Mouse (Mus musculus): ENCODE measurements at regions not wholly inside any gene's neighbourhood (a gene's known extent, or its start where the extent isn't known, plus 50 kb on each side); places are given as distances from the start of the nearest gene placed in this dataset.

DNA sequence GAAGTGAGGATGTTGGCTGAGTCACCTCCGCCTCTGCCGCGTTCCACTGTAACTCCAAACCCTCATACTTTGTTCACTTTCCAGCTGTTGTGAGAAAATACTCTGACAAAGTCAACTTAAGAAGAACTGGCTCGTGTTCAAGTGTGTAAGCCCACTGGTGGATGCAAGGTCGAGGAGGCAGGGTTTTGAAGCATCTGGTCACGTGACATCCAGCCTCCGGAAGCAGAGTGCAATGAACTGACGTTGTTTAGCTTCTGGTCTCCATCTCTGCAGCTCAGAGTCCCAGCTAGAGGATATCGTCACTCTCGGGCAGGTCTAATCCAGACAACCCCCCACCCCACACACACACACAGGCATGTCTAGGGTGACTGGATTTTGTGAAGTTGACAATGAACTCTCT is 140.1 kb downstream of the Kcnk1 start:
- Histone ChIP-seq H3K27ac (replicated peaks; ENCODE audit: low read depth, low read length) (no peak overlapping the region), H3K9ac (ENCODE audit: low read depth, low read length, severe bottlenecking) (no peak overlapping the region), H3K4me1 (ENCODE audit: control insufficient read depth, insufficient read depth, low read length) (no peaks in the 10 kb centered on the region), H3K27me3 (ENCODE audit: control insufficient read depth, insufficient read depth, low read length) (peaks cover 25% of the 10 kb centered on the region), H3K36me3 (ENCODE audit: control insufficient read depth, insufficient read depth, low read length) (no peaks in the 10 kb centered on the region), H3K9me3 (ENCODE audit: control insufficient read depth, low read length) (no peaks in the 10 kb centered on the region), H3K4me3 (replicated peaks; ENCODE audit: low read length) (no peak overlapping the region), H3K4me2 (replicated peaks; ENCODE audit: low read depth, low read length, severe bottlenecking) (no peak overlapping the region)
- TF ChIP-seq POLR2A (IDR thresholded peaks at IDR 0.05; ENCODE audit: borderline replicate concordance, extremely low read depth, insufficient read depth, insufficient read length): no peak
- 70% methylated on average over 10 of the region's 10 CpGs for WGBS
- no peak for ATAC-seq (ENCODE audit: low FRiP score, low read depth)
- DNase-seq (ENCODE audit: low spot score): no peak

DNA sequence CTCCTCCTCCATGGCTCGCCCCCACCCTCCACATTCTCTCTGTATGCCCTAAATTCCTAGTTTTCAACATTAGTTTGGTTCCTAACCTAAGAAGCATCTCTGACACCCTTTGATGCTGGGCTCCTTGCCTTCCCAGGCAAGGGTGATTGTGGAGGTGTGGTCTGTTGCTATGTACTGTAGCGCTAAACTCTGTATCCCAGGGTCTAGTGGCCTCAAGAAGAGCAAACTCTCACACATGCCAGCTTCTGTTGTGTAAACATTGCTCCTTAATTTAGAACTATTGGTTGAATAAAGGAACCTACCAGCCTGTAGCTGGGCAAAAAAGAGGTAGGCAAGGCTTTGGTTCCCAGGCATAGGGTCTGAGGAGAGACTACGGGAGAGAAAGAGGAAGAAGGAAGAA is 140.6 kb downstream of the Kcnk1 start:
- Histone ChIP-seq H3K4me1 (ENCODE audit: control insufficient read depth, insufficient read depth, low read length) (no peaks in the 10 kb centered on the region), H3K4me3 (replicated peaks; ENCODE audit: low read length) (no peak overlapping the region), H3K9me3 (ENCODE audit: control insufficient read depth, low read length) (no peaks in the 10 kb centered on the region), H3K27ac (replicated peaks; ENCODE audit: low read depth, low read length) (no peak overlapping the region), H3K9ac (ENCODE audit: low read depth, low read length, severe bottlenecking) (no peak overlapping the region), H3K36me3 (ENCODE audit: control insufficient read depth, insufficient read depth, low read length) (no peaks in the 10 kb centered on the region), H3K4me2 (replicated peaks; ENCODE audit: low read depth, low read length, severe bottlenecking) (no peak overlapping the region), H3K27me3 (ENCODE audit: control insufficient read depth, insufficient read depth, low read length) (peaks cover 25% of the 10 kb centered on the region)
- WGBS: 90% methylated on average over 3 of the region's 3 CpGs
- no peak for TF ChIP-seq POLR2A (IDR thresholded peaks at IDR 0.05; ENCODE audit: borderline replicate concordance, extremely low read depth, insufficient read depth, insufficient read length)
- ATAC-seq (ENCODE audit: low FRiP score, low read depth) (no peak), DNase-seq (ENCODE audit: low spot score) (no peak)

GRCm38 (mm10) chr8:126136946-126137345 is 142.0 kb downstream of the Kcnk1 start:
- Histone ChIP-seq H3K4me1 (ENCODE audit: control insufficient read depth, insufficient read depth, low read length) (no peaks in the 10 kb centered on the region), H3K27me3 (ENCODE audit: control insufficient read depth, insufficient read depth, low read length) (peaks cover 29% of the 10 kb centered on the region), H3K9me3 (ENCODE audit: control insufficient read depth, low read length) (no peaks in the 10 kb centered on the region), H3K4me3 (replicated peaks; ENCODE audit: low read length) (no peak overlapping the region), H3K36me3 (ENCODE audit: control insufficient read depth, insufficient read depth, low read length) (no peaks in the 10 kb centered on the region), H3K9ac (ENCODE audit: low read depth, low read length, severe bottlenecking) (no peak overlapping the region), H3K27ac (replicated peaks; ENCODE audit: low read depth, low read length) (no peak overlapping the region), H3K4me2 (replicated peaks; ENCODE audit: low read depth, low read length, severe bottlenecking) (no peak overlapping the region)
- 87% methylated on average over 3 of the region's 3 CpGs for WGBS
- DNase-seq (ENCODE audit: low spot score) (no peak), ATAC-seq (ENCODE audit: low FRiP score, low read depth) (no peak)
- no peak for TF ChIP-seq POLR2A (IDR thresholded peaks at IDR 0.05; ENCODE audit: borderline replicate concordance, extremely low read depth, insufficient read depth, insufficient read length)

- no peak for TF ChIP-seq POLR2A (IDR thresholded peaks at IDR 0.05; ENCODE audit: borderline replicate concordance, extremely low read depth, insufficient read depth, insufficient read length)
- no peak for DNase-seq (ENCODE audit: low spot score)
- Histone ChIP-seq H3K9ac (ENCODE audit: low read depth, low read length, severe bottlenecking) (no peak overlapping the region), H3K27me3 (ENCODE audit: control insufficient read depth, insufficient read depth, low read length) (peaks cover 29% of the 10 kb centered on the region), H3K27ac (replicated peaks; ENCODE audit: low read depth, low read length) (no peak overlapping the region), H3K4me1 (ENCODE audit: control insufficient read depth, insufficient read depth, low read length) (no peaks in the 10 kb centered on the region), H3K4me2 (replicated peaks; ENCODE audit: low read depth, low read length, severe bottlenecking) (no peak overlapping the region), H3K9me3 (ENCODE audit: control insufficient read depth, low read length) (no peaks in the 10 kb centered on the region), H3K36me3 (ENCODE audit: control insufficient read depth, insufficient read depth, low read length) (no peaks in the 10 kb centered on the region), H3K4me3 (replicated peaks; ENCODE audit: low read length) (no peak overlapping the region)
- ATAC-seq (ENCODE audit: low FRiP score, low read depth): no peak
- WGBS: 70% methylated on average over 4 of the region's 4 CpGs
Measured at GRCm38 (mm10) chr8:126137452-126137851, 142.5 kb downstream of the Kcnk1 start.

- Histone ChIP-seq H3K9ac (ENCODE audit: low read depth, low read length, severe bottlenecking) (peak overlapping the region; percentile 48), H3K27ac (replicated peaks; ENCODE audit: low read depth, low read length) (no peak overlapping the region), H3K4me2 (replicated peaks; ENCODE audit: low read depth, low read length, severe bottlenecking) (peak overlapping the region; percentile 96), H3K27me3 (ENCODE audit: control insufficient read depth, insufficient read depth, low read length) (peaks cover 29% of the 10 kb centered on the region), H3K36me3 (ENCODE audit: control insufficient read depth, insufficient read depth, low read length) (no peaks in the 10 kb centered on the region), H3K9me3 (ENCODE audit: control insufficient read depth, low read length) (no peaks in the 10 kb centered on the region), H3K4me1 (ENCODE audit: control insufficient read depth, insufficient read depth, low read length) (no peaks in the 10 kb centered on the region), H3K4me3 (replicated peaks; ENCODE audit: low read length) (peak overlapping the region; percentile 52)
- TF ChIP-seq POLR2A (IDR thresholded peaks at IDR 0.05; ENCODE audit: borderline replicate concordance, extremely low read depth, insufficient read depth, insufficient read length): no peak
- WGBS: 5% methylated on average over 74 of the region's 95 CpGs
- DNase-seq (ENCODE audit: low spot score) (no peak), ATAC-seq (ENCODE audit: low FRiP score, low read depth) (peak; percentile 23; the same call in 1 of the 2 replicates)
Measured at GRCm38 (mm10) chr8:126138645-126139545, 143.9 kb downstream of the Kcnk1 start.

All from limb, embryonic 14.5 days (tissue).